7 mouse cellular contexts compared by ENCODE assay signal in genomic region chr4:82304148-82304871, GRCm38 (mm10).
A peak's percentile ranks its signal among the peaks of the same experiment; 100 is the strongest.
DNase-seq lines count a peak whose midpoint lies in the region; ATAC-seq lines count a peak whose summit lies in the region.

No protein-coding gene starts in this region.

- 20% methylated on average over 17 of the region's 17 CpGs for WGBS in heart, embryonic 11.5 days (ENCODE audit: insufficient replicate concordance)
- WGBS in stomach, embryonic 15.5 days: 8% methylated on average over 17 of the region's 17 CpGs

- H3K4me1 ChIP-seq in heart, embryonic 11.5 days (ENCODE audit: control insufficient read depth, insufficient read depth, low read length): peaks cover 14% of the 10 kb centered on the region
- H3K4me1 ChIP-seq in stomach, embryonic 15.5 days: peaks cover 18% of the 10 kb centered on the region

- H3K9me3 ChIP-seq in heart, embryonic 11.5 days (replicated peaks; ENCODE audit: control insufficient read depth, low read length): no peaks in the 10 kb centered on the region
- no peaks in the 10 kb centered on the region for H3K9me3 ChIP-seq in stomach, embryonic 15.5 days

- ATAC-seq in heart, embryonic 11.5 days (replicated peaks; ENCODE audit: insufficient number of reproducible peaks, low FRiP score, low TSS enrichment): no peak
- ATAC-seq in stomach, embryonic 15.5 days (ENCODE audit: insufficient read depth, low FRiP score, low read depth): peak; percentile 75; the same call in 1 of the 2 replicates

- peaks cover 11% of the 10 kb centered on the region for H3K36me3 ChIP-seq in heart, embryonic 11.5 days (ENCODE audit: control insufficient read depth, insufficient read depth, low read length)
- H3K36me3 ChIP-seq in stomach, embryonic 15.5 days: no peaks in the 10 kb centered on the region

- H3K9ac ChIP-seq in heart, embryonic 11.5 days (ENCODE audit: low read depth, low read length): peak overlapping the region; percentile 49; the same call in 1 of the 2 replicates
- H3K9ac ChIP-seq in stomach, embryonic 15.5 days: no peak overlapping the region

- peak overlapping the region; percentile 83 for H3K27ac ChIP-seq in heart, embryonic 11.5 days (ENCODE audit: low read depth, low read length)
- H3K27ac ChIP-seq in stomach, embryonic 15.5 days: peak overlapping the region; percentile 94

- no peak overlapping the region for H3K4me3 ChIP-seq in heart, embryonic 11.5 days (ENCODE audit: low read depth, low read length)
- no peak overlapping the region for H3K4me3 ChIP-seq in stomach, embryonic 15.5 days (replicated peaks)

- peak overlapping the region; percentile 0; the same call in 1 of the 2 replicates for H3K4me2 ChIP-seq in heart, embryonic 11.5 days
- peak overlapping the region; percentile 33 for H3K4me2 ChIP-seq in stomach, embryonic 15.5 days

- DNase-seq in ZHBTc4 (ENCODE audit: low read depth, low spot score): peak; percentile 59
- peak; percentile 83 for DNase-seq in embryo, embryonic 10.5 days (ENCODE audit: low spot score)
- peak; percentile 61 to 64 for DNase-seq in kidney, adult 8-10 months
- peak; percentile 85 for DNase-seq in lung, postnatal 25 days (ENCODE audit: low spot score)
- DNase-seq in layer of hippocampus, adult 18-20 months (ENCODE audit: low spot score in 2 of 2): no peak

- no peaks in the 10 kb centered on the region for H3K27me3 ChIP-seq in heart, embryonic 11.5 days (ENCODE audit: control insufficient read depth, insufficient read depth, low read length)
- H3K27me3 ChIP-seq in stomach, embryonic 15.5 days (replicated peaks): no peaks in the 10 kb centered on the region

Comparison
In these comparisons a context has a peak if more than half of its experiments do, and no peak if none do; other contexts are left out.
1. DNase-seq: peak in ZHBTc4 (single experiment), embryo, embryonic 10.5 days (single experiment), kidney, adult 8-10 months (2 of 2) and lung, postnatal 25 days (single experiment); none in layer of hippocampus, adult 18-20 months (0 of 2).